Mouse (Mus musculus) effector memory CD4-positive, alpha-beta T cell, adult 5 months (primary cell): Measurements from ENCODE around the gene Uqcrq. TPM values are rescaled to one million over a fixed set of nuclear protein-coding genes. Genes with fewer than 3 reads are reported as not detected.

Source experiments
- polyA plus RNA-seq: library from polyadenylated mRNA; unstranded; fragments of 100-300 nt; shearing (Covaris generic); gene quantifications from one replicate; pipeline ENCODE4 v1.2.1, GENCODE M21; 2017

Uqcrq gene
- 203 TPM for polyA plus RNA-seq

GRCm38 (mm10) chr11:53430670-53431346 is at the start of gene Uqcrq, which contains the start of gene Gdf9:
TSS of gene Uqcrq (minus strand) at chr11:53430831.
TSS of gene Gdf9 (plus strand) at chr11:53431023.

DNA sequence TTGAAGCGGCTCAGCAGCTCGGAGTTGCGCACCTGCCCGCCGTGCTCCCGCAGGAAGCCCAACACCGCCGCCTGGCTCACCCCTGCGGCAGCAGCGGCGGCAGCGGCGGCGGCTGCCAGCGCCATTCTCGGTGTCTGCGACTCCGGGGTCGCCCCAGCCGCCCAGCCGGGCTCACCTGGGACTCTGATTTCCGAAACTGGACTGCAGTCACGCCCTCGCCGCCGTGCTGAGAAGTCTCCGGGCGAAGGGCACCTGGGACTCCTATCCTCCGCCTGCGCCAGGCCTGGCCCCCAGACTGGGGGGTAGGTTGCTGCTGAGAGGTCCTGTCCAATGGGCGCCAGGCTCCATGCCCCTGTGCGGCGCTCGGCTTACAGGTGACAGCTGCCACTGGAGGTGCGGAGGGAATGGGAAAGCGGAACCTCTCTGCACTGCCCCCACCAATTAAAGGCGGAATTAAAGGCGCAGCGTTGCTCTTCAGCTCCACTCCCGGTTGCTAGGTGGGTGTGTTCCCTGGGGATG is 49.2 kb upstream of the Uqcrq start, which contains the start of the genes Gm9945 and Sowaha:
Gene Gm9945 (plus strand): TSS at position 384 of the 519 bp plus-strand sequence.
Gene Sowaha (minus strand): TSS at position 492 of the 519 bp plus-strand sequence.

GRCm38 (mm10) chr11:53469968-53470695 is 39.5 kb upstream of the Uqcrq start, which contains the start of gene Gm9837:
TSS of gene Gm9837 (minus strand) at chr11:53470479.

DNA sequence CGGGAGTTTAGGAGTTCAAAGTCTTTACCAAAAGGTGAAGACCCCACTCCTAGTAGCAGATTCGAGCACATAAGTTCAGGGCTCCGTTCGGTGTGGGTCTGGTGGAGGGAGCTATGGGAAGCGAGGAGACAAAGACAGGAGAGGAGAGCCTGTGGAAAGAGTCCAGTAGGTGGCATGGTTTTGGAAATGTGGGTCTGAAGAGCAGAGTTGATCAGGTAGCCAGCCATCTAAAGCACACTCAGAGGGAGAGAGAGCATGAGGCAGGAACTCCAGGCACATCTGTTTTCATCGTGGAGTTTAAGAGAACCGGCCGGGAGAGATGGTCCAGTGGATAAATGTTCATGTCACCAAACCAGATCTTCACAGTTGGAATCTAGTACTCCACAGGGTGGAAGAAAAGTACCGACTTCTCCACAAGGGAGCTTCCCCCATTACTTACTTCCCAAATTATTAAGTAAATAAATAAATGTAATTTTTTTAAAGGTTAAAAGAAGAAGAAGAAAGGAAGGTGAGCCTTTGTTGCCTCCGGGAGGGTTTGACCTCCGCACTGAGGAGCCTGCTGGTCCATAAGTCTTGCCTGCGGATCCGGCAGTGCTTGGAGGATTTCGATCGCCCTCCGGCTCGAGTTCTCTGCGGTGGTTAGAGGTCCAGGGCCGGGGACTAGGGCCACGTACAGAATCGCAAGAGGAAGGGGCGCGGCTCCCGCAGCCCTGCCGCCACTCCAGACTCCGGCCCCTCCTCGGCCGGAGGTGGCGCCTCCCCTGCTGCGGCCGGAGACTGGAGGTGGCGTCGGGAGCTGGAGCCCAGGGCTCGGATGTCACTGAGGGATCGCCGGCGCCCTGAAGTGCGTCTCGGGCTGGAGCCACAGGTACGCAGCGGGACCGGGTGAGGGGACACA is 26.1 kb upstream of the Uqcrq start, which contains the start of the genes Gm10447 and Shroom1:
Gene Gm10447 (minus strand): TSS at position 637 of the 898 bp plus-strand sequence.
Gene Shroom1 (plus strand): TSS at position 732 of the 898 bp plus-strand sequence.

GRCm38 (mm10) chr11:53423036-53423435 is 7.6 kb downstream of the Uqcrq start, which contains the start of gene Leap2:
TSS of gene Leap2 (minus strand) at chr11:53423170.

Other genes starting within 250 kb of the Uqcrq start
- 224 TPM for gene Hspa4, start 130.4 kb downstream of the Uqcrq start, polyA plus RNA-seq
- gene Zcchc10, start 106.2 kb downstream of the Uqcrq start, polyA plus RNA-seq = 27.0 TPM
- 478 TPM for gene Aff4, start 80.0 kb downstream of the Uqcrq start, polyA plus RNA-seq
- gene Leap2, start 7.7 kb downstream of the Uqcrq start, polyA plus RNA-seq = not detected
- gene Gdf9, start 192 bp upstream of the Uqcrq start, polyA plus RNA-seq = 0.30 TPM
- gene Gm10447, start 26.3 kb upstream of the Uqcrq start, polyA plus RNA-seq = 0.16 TPM
- 0.12 TPM for gene Shroom1, start 26.4 kb upstream of the Uqcrq start, polyA plus RNA-seq
- gene Gm9837, start 39.6 kb upstream of the Uqcrq start, polyA plus RNA-seq = not detected
- not detected for gene Gm9945, start 49.3 kb upstream of the Uqcrq start, polyA plus RNA-seq
- not detected for gene Sowaha, start 49.4 kb upstream of the Uqcrq start, polyA plus RNA-seq
- gene Sept8, start 88.4 kb upstream of the Uqcrq start, polyA plus RNA-seq = 1.9 TPM
- gene Kif3a, start 136.5 kb upstream of the Uqcrq start, polyA plus RNA-seq = 7.1 TPM
- gene Il4, start 187.8 kb upstream of the Uqcrq start, polyA plus RNA-seq = 5.4 TPM
- gene Il13, start 203.9 kb upstream of the Uqcrq start, polyA plus RNA-seq = not detected